Mouse (Mus musculus): Measurements from ENCODE around the gene Ccdc185. TPM values are rescaled to one million over a fixed set of nuclear protein-coding genes. Genes with fewer than 3 reads are reported as not detected.

Gene Ccdc185
- polyA plus RNA-seq (2015; fragmentation: Nextera tagmentation; extraction: Ambion mirVana) = not detected in 2 replicates

GRCm38 (mm10) chr1:182749080-182749479 is at the start of gene Ccdc185:
Gene Ccdc185 (minus strand): TSS chr1:182749180.
- H3K9ac ChIP-seq = no peak within 1 kb of the TSS
- H3K27ac ChIP-seq = no peak within 1 kb of the TSS
- no peaks in the 10 kb centered on the region for H3K4me1 ChIP-seq
- no peaks in the 10 kb centered on the region for H3K36me3 ChIP-seq
- no peak for ATAC-seq (replicated peaks; ENCODE audit: low FRiP score)
- WGBS = 91% methylated on average over 9 of the region's 9 CpGs
- H3K4me2 ChIP-seq = no peak within 1 kb of the TSS
- H3K9me3 ChIP-seq (replicated peaks) = no peaks in the 10 kb centered on the region
- H3K4me3 ChIP-seq (replicated peaks) = no peak within 1 kb of the TSS
- no peaks in the 10 kb centered on the region for H3K27me3 ChIP-seq

DNA sequence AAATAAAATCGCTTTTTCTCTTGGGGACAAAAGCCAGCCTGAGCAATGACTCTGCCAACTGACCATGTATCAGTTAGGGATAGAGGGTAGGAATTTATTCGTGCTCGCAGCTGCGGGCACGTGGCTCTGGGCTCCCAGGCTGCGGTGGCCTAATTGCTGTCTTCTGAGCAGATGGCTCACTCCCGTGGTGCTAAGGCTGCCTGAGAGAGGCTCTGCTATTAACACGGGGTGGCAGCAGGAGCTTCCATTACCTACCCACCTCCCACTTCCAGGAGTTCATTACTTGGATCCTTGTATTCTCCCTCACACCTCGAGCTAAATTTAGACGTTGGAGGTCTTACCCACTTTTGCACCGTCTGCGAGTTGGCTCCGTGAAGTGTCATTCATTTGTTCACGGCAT is 48.1 kb upstream of the Ccdc185 start:
- ATAC-seq (replicated peaks; ENCODE audit: low FRiP score) = no peak

GRCm38 (mm10) chr1:182794628-182795027 is 45.6 kb upstream of the Ccdc185 start:
- Histone ChIP-seq H3K4me1 (peaks cover 28% of the 10 kb centered on the region), H3K4me3 (replicated peaks) (no peak overlapping the region), H3K9me3 (replicated peaks) (no peaks in the 10 kb centered on the region), H3K36me3 (no peaks in the 10 kb centered on the region), H3K27ac (no peak overlapping the region), H3K27me3 (no peaks in the 10 kb centered on the region), H3K4me2 (no peak overlapping the region), H3K9ac (no peak overlapping the region)
- ATAC-seq (replicated peaks; ENCODE audit: low FRiP score) = no peak
- WGBS = 94% methylated on average over 9 of the region's 9 CpGs

More for the DNA sequence above, 48.1 kb upstream of the Ccdc185 start:
- H3K27me3 ChIP-seq = no peaks in the 10 kb centered on the region
- no peak overlapping the region for H3K4me2 ChIP-seq
- H3K9me3 ChIP-seq (replicated peaks) = no peaks in the 10 kb centered on the region
- H3K27ac ChIP-seq = no peak overlapping the region
- H3K9ac ChIP-seq = no peak overlapping the region
- peaks cover 21% of the 10 kb centered on the region for H3K4me1 ChIP-seq
- H3K36me3 ChIP-seq = no peaks in the 10 kb centered on the region
- H3K4me3 ChIP-seq (replicated peaks) = no peak overlapping the region
- 41% methylated on average over 14 of the region's 14 CpGs for WGBS

GRCm38 (mm10) chr1:182794221-182794620 is 45.2 kb upstream of the Ccdc185 start:
- no peak overlapping the region for H3K4me2 ChIP-seq
- no peak overlapping the region for H3K27ac ChIP-seq
- H3K9me3 ChIP-seq (replicated peaks) = no peaks in the 10 kb centered on the region
- no peak overlapping the region for H3K4me3 ChIP-seq (replicated peaks)
- no peak for ATAC-seq (replicated peaks; ENCODE audit: low FRiP score)
- no peaks in the 10 kb centered on the region for H3K36me3 ChIP-seq
- no peak overlapping the region for H3K9ac ChIP-seq
- 93% methylated on average over 10 of the region's 10 CpGs for WGBS
- H3K4me1 ChIP-seq = peaks cover 32% of the 10 kb centered on the region
- H3K27me3 ChIP-seq = no peaks in the 10 kb centered on the region

GRCm38 (mm10) chr1:182792521-182793071 is 43.6 kb upstream of the Ccdc185 start:
- ATAC-seq (replicated peaks; ENCODE audit: low FRiP score) = peak; percentile 81

GRCm38 (mm10) chr1:182788896-182789295 is 39.9 kb upstream of the Ccdc185 start:
- 33% methylated on average over 6 of the region's 6 CpGs for WGBS
- Histone ChIP-seq H3K4me2 (no peak overlapping the region), H3K9me3 (replicated peaks) (no peaks in the 10 kb centered on the region), H3K27ac (0 out of 2 replicates have a peak overlapping the region, but pooled peaks have one; percentile 4), H3K4me1 (peaks cover 52% of the 10 kb centered on the region), H3K9ac (no peak overlapping the region), H3K4me3 (replicated peaks) (no peak overlapping the region), H3K27me3 (no peaks in the 10 kb centered on the region), H3K36me3 (no peaks in the 10 kb centered on the region)
- ATAC-seq (replicated peaks; ENCODE audit: low FRiP score) = no peak

More at GRCm38 (mm10) chr1:182792521-182793071, 43.6 kb upstream of the Ccdc185 start:
- Histone ChIP-seq H3K9me3 (replicated peaks) (no peaks in the 10 kb centered on the region), H3K4me2 (peak overlapping the region; percentile 45), H3K27ac (peak overlapping the region; percentile 74), H3K36me3 (no peaks in the 10 kb centered on the region), H3K27me3 (no peaks in the 10 kb centered on the region), H3K4me1 (peaks cover 44% of the 10 kb centered on the region), H3K4me3 (replicated peaks) (no peak overlapping the region), H3K9ac (no peak overlapping the region)
- 7% methylated on average over 16 of the region's 16 CpGs for WGBS

DNA sequence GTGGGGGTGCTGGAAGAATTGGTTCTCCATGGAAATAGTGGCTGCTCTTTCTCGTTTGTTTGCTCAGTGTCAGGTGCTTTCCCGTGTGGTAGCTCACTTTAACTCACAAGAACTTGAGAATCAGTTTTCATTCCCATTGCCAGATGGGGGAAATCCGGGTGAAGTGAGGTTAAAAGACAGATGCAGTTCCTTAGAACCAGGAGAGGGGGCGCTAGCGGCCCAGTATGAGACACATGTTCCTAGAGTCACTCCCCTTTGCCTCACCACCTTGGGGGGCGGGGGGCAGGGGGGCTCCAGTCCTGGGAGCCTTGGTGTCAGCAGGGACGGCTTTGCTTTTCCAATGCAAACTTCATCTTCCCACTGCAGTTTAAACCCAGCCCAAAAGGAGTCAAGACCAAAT is 38.0 kb upstream of the Ccdc185 start:
- no peaks in the 10 kb centered on the region for H3K9me3 ChIP-seq (replicated peaks)
- no peak overlapping the region for H3K9ac ChIP-seq
- H3K27me3 ChIP-seq = no peaks in the 10 kb centered on the region
- H3K36me3 ChIP-seq = no peaks in the 10 kb centered on the region
- H3K4me1 ChIP-seq = peaks cover 37% of the 10 kb centered on the region
- no peak overlapping the region for H3K27ac ChIP-seq
- no peak overlapping the region for H3K4me2 ChIP-seq
- H3K4me3 ChIP-seq (replicated peaks) = no peak overlapping the region
- ATAC-seq (replicated peaks; ENCODE audit: low FRiP score) = no peak
- 56% methylated on average over 7 of the region's 7 CpGs for WGBS

- Histone ChIP-seq H3K27ac (peak overlapping the region; percentile 19; the same call in 1 of the 2 replicates), H3K4me1 (peaks cover 33% of the 10 kb centered on the region), H3K4me3 (replicated peaks) (no peak overlapping the region), H3K9me3 (replicated peaks) (no peaks in the 10 kb centered on the region), H3K4me2 (no peak overlapping the region), H3K9ac (no peak overlapping the region), H3K27me3 (no peaks in the 10 kb centered on the region), H3K36me3 (no peaks in the 10 kb centered on the region)
- WGBS = 66% methylated on average over 5 of the region's 5 CpGs
- ATAC-seq (replicated peaks; ENCODE audit: low FRiP score) = no peak; the same call in 1 of the 2 replicates
Observed at GRCm38 (mm10) chr1:182785504-182785903, 36.5 kb upstream of the Ccdc185 start.

DNA sequence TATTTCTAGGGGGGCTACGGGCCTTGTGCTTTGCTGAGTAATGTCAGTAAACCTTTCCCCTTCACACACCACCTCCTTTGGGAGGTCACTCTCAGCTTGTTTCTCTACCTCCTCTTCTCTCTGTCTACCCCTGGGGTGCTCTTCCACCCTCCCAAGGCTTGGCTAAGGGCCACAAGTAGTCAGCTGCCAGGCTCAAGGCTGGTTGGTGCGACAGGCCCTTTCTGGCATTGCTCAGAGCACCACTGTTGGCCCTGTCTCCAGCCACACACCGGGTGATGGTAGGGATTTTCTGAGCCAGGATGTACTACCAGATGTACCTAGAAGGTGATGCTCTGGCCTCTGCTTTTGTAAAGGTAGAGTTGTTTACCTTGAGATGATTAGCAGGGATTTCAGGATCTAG is 35.8 kb upstream of the Ccdc185 start:
- Histone ChIP-seq H3K9ac (no peak overlapping the region), H3K4me2 (no peak overlapping the region), H3K27ac (0 out of 2 replicates have a peak overlapping the region, but pooled peaks have one; percentile 18), H3K36me3 (no peaks in the 10 kb centered on the region), H3K9me3 (replicated peaks) (no peaks in the 10 kb centered on the region), H3K4me3 (replicated peaks) (no peak overlapping the region), H3K27me3 (no peaks in the 10 kb centered on the region), H3K4me1 (peaks cover 30% of the 10 kb centered on the region)
- ATAC-seq (replicated peaks; ENCODE audit: low FRiP score) = no peak
- WGBS = 78% methylated on average over 3 of the region's 3 CpGs

DNA sequence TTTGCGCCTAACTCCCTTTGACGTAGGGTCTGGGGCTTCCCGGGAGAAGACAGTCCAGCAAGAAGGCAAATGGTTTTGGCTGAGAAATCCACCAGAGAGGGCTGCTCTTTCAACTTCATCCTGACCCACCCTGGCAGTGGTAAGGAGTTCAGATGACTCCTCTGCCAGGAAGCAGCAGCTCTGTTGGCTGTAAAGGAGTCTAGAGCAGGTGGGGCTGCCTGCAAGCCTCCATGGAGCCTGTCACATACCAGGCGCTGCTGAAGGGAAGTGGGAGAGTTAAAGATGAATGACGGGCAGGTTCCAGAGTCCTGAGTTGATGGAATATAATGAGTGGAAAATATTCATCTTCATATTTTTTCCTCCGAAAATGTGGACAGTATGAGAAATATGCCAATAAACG is 34.8 kb upstream of the Ccdc185 start:
- Histone ChIP-seq H3K9ac (no peak overlapping the region), H3K9me3 (replicated peaks) (no peaks in the 10 kb centered on the region), H3K4me1 (peaks cover 19% of the 10 kb centered on the region; the same call in 1 of the 2 replicates), H3K27ac (no peak overlapping the region), H3K4me2 (no peak overlapping the region), H3K4me3 (replicated peaks) (no peak overlapping the region), H3K36me3 (0 out of 2 replicates have a peak, but pooled peaks cover 5% of the 10 kb centered on the region), H3K27me3 (no peaks in the 10 kb centered on the region)
- ATAC-seq (replicated peaks; ENCODE audit: low FRiP score) = no peak
- WGBS = 86% methylated on average over 7 of the region's 7 CpGs

DNA sequence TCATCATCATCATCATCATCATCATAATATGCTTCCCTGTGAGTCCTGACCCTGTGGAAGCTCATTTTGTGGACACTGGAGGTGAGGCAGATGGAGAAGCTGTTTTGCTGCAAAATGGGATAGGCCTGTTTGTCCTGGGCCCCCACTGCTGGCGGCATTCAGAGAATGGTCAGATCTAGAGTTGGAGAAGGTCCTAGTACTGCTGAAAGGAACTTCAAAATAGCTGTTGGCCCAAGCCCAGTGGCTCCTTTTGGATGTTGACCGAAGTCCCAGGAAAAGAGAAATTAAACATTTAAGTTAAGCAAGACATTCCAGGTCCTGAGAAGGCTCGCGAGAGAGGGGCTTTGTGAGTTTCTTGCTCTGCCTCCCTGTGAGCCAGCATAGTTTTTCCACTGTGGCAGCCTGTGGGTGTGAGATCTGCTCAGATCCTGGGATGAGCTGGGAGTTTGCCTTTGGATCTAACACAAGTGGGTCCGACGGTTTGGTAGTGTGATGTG is 30.1 kb upstream of the Ccdc185 start:
- Histone ChIP-seq H3K9ac (no peak overlapping the region), H3K9me3 (replicated peaks) (no peaks in the 10 kb centered on the region), H3K4me3 (replicated peaks) (no peak overlapping the region), H3K27me3 (no peaks in the 10 kb centered on the region), H3K4me1 (peaks cover 13% of the 10 kb centered on the region), H3K4me2 (no peak overlapping the region), H3K27ac (no peak overlapping the region), H3K36me3 (0 out of 2 replicates have a peak, but pooled peaks cover 5% of the 10 kb centered on the region)
- whole genome bisulfite sequencing = 88% methylated on average over 6 of the region's 6 CpGs
- ATAC-seq (replicated peaks; ENCODE audit: low FRiP score) = no peak

- Histone ChIP-seq H3K9me3 (replicated peaks) (no peaks in the 10 kb centered on the region), H3K9ac (no peak overlapping the region), H3K4me1 (peaks cover 13% of the 10 kb centered on the region), H3K4me3 (replicated peaks) (no peak overlapping the region), H3K27me3 (no peaks in the 10 kb centered on the region), H3K27ac (no peak overlapping the region), H3K36me3 (0 out of 2 replicates have a peak, but pooled peaks cover 5% of the 10 kb centered on the region), H3K4me2 (no peak overlapping the region)
- ATAC-seq (replicated peaks; ENCODE audit: low FRiP score) = no peak
- 72% methylated on average over 13 of the region's 13 CpGs for WGBS
Observed at GRCm38 (mm10) chr1:182778225-182778624, 29.2 kb upstream of the Ccdc185 start.
